Mouse (Mus musculus) cerebellum, adult 18-20 months (tissue): ENCODE measurements around the gene Tnip2.
A peak's percentile ranks its signal among the peaks of the same experiment; 100 is the strongest.

Experiments used
- DNase-seq, 2 experiments: peaks; one replicate each; pipeline ENCODE4 v3.0.0; 2021

Gene Tnip2

DNA sequence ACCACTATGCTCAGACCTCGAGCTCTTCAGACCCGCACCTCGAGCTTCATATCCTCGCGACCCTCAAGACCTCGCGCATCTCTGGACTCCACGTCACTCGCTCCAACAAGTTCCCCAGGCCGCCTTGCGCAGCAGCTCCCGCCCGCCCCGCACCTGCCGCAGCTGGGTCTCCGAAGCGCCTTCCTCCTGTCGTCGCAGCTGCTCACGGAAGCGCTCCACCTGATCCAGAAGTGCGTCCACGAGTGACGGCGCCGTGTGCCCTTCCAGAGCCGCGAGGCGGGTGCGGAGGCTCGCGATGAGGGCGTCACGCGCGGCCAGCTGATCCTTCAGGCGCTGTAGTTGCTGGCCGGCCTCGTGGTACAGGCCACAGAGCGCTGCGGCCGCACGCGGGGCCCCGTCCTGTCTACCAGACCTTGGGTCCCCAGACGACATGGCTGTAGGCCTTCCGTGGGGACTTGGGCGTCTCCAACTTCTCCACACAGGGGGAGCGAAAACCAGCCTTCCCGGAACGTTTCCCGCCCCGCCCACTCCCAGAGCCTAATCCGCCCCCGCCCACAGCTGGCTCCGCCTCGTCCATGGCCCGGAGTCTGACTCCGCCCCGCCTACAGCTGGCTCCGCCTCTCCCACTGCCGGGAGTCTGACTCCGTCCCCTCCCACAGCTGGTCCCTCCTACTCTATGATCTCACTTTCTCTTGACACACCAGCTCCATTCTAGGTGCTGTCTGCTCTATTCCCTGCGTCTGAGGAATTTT, at the start of gene Tnip2:
TSS of gene Tnip2 (minus strand) at position 526 of the 752 bp plus-strand sequence.
- peak; percentile 76 to 81 for DNase-seq

DNA sequence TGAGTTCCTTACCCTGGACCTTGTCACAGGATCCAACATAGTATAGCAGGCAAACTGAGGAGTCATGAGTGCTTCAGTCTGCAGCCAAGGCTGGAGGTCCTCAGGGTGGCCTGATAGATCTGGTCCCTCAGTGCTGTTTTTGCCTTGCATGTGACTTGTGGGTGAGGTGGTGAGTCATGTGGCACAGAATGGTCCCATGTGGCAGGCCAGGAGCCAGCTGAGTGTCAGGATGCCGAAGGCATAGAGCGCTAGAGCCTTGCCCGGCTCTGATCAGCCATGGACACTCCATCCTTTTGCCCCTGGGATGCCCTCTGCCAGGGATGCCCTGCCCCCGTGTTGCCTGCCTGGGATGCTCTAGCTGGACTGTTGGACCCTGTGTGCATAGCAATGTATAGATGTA, 38.0 kb upstream of the Tnip2 start:
- no peak for DNase-seq

DNA sequence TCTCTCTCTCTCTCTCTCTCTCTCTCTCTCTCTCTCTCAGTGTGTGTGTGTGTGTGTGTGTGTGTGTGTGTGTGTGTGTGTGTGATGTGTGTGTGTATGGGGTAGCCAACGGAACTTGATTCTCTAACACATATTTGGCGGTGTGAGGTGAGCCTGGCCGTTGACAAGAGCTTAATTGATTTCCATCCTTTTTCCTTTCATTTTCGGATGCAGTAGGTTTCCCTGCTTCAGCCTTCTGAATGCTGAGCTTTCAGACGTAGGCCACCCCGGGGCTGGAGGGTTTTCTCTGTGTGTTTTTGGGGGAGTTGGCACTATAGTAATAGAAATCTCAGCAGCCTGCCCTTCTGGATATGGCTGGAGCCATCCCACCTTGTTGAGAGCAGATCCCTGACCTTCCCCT, 36.5 kb upstream of the Tnip2 start:
- no peak for DNase-seq

DNA sequence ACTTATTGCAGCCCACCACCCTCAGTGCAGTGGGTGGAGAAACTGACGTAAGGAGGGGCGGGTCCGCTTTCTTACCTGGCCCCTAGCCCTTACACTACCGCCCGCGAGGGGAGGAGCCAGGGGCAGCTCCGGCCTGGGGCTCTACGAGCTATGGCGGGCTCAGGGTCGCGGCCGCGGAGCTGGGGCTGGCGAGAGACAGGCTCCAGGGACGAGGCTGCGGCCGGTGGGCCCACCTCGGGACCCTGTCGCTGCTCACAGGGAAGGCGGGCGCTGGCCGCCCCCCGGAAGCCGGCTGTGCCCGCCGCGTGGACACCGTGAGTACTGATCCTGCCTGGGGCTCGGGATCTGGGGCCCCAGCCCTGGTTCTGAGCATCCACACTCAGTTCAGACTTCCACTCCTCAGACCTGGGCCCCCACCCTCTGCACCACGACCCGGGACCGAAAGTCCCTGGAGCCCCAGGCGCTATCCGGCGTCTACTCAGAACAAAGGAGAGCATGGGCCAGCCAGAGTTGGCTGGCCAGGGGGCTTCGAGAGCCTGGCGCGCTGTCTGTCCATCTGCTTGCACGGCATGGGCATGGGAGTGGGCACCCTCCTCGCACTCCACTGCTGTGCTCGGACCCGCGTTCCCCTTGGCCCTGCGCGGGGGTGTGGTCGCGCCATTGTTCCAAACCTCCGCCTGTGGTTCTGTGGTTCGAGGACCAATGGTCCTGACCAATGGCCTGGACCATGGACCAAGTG, 35.9 kb upstream of the Tnip2 start:
- DNase-seq = peak; percentile 25 to 43

DNA sequence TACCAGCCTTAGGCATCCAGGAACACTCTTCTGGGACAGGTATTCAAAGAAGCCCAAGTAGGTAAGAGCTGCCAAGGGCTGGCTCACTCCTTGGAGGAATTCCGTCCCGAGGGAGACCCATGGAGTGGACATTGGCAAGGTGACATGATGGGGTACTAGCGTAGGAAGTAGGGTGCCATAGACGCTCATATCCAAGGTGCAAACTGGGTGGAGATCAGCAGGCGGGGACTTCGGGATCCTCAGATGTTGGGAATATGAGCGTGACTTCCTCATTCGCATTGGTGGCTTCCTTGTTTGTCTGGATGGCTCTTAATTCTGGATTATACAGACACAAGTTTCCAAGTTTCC, 35.3 kb upstream of the Tnip2 start:
- DNase-seq = no peak

DNA sequence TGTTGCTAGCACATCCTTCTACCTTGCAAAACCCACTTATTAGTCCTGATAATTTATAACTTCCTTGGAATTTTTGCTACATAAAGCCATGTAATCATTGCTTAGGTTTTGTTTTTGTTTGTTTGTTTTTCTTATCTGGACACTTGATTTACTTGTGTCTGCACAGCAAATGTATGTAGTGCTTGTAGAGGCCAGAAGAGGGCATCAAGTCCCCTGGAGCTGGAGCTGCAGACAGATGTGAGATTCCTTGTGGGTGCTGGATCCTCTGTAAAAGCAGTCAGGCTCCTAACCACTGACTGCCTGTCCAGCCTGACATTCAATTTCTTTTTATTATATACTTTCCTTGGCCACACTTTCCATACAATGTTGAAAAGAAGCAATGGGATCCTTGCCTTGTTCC, 33.6 kb upstream of the Tnip2 start:
- DNase-seq = peak; percentile 24 to 25

DNA sequence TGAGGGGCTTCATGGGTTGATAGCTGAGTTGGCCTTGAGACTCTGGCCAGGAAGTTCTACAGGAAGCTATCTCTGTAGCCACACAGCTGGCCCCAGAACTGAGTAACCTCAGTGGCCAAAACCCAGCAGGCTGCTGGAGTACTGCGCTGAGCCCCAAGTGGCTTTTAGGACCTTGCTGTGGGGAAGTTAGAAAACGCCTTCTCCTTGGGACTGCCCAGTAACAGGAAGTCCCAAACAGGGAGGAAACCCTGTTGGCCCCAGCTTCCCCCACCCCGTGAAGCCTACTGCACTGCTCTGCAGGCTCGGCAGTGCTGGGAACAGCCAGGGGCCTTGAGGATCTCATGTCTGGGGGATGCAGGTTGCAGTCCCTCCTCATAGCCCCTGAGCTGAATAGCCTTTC, 29.3 kb upstream of the Tnip2 start:
- DNase-seq = no peak

DNA sequence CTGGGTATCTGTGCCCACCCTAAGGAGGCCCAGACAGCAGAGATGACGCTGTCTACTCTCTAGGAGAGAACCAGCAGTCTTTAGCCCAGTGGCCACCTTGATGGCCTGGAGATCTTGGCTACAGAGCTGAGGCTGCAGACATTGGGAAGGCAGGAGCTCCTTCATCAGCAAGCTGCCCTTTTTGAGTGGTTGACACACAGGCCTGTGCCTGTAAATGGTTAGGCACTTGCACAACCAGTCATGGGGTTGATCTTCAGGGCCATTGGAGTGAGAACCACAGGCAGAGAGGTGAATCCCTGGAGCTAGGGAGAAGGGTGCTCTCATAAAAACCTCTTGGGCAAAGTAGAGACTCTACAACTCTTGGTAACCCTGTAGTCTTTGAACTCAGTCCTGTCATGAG, 28.4 kb upstream of the Tnip2 start:
- DNase-seq = no peak

DNA sequence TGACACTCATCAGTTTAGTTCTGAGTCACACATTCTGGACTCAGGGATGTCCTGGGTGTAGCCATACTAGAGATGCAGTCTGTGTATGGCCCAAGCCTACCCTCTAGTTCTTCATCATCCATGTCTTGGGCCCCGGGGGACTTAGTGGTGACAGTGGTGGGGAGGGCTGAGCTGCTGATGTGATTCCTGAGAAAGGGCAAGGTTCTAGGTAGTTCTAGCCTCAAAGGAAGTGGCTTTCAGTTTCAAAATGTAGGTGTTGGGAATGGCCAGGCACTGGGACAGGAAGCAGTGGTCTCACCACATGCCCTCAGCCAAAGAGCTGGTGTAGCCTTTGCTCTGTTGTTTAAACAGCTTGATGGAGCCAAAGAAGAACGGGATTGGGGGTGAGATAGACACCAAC, 25.3 kb upstream of the Tnip2 start:
- no peak for DNase-seq

DNA sequence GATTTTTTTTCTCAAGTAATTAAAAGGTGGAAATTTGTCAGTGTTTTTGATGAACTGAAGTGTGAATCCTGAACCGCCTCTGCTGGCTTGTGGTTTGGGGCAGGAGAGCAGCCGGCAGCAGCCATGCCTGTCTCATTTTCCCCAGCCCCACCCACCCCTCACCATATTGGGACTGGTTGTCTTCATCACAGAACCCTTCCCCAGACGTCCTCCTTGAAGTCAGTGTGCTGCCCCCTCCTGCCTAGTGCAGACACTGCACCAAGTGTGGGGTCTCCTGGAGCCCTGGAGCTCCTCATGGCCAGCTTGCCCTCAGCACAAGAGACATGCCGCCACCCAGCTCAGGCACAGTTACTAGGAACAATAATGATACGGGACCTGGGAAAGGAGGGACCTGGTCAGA, 24.7 kb upstream of the Tnip2 start:
- no peak for DNase-seq

DNA sequence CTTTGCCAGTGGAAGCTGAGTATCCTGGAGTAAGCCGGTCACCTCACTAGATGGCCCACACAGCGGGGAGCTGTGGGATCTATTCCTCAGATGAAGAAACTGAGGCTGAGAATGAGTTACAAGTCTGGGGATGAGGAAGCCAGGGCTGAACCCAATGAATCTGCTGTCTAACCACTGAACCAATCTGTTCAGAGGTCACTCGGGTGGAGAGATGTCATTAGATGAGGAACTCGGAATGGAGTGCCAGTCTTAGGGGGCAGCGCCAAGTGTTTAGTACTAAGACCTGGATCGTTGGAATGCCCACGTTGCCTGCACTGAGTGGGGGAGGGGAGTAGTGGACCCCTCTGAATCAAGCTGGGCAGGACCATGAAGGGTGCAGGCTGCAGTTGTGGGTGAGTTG, 24.3 kb upstream of the Tnip2 start:
- no peak for DNase-seq

DNA sequence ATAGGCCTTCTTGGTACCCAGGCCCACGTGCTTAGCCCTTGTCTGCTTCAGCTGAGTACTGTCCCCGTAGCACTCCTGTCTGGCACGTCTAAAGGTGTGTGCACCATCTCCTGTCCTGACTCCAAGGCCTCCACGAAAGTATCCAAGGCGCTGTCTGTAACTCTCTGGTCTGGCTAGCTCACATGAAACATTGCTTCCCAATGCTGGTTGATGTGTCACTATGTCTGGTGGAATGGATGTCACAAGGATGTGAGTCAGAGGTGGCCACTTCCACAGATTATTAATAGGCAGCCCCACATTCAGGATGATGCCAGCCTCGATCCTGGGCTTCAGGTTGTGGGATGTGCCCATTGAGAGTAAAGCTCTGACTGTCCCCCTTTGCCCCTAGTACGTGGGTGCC, 22.0 kb upstream of the Tnip2 start:
- no peak for DNase-seq

DNA sequence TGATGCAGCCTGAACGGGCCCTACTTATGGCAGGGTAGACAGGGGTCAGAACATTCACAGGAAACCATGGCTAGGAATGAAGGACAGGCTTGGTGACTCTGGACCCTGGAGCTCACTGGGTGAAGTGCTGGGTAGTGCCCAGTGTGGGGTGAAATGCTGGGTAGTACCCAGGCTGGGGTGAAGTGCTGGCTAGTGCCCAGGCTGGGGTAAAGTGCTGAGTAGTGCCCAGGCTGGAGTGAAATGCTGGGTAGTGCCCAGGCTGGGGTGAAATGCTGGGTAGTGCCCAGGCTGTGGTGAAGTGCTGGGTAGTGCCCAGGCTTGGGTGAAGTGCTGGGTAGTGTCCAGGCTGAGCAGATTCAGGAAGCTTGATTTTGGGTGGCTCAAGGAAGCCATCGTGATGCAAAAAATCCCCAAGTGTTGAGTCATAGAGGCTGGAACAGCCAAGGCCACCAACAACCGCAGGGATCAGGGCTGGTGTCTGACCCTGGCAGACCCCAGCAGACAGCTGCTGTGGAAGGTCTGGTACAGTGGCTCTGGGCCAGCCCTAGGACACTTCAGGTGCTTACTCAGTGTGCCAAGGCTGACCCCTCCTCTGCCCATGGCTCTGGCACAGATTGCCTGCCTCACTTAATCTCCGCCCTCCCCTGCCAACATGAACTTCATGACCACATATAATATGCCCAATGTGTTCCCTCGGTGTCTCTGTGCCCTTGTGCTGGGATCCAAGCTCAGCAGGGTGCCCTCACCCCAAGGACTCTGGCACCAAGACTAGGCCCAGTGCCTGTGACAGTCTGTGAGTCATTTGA, 21.2 kb upstream of the Tnip2 start:
- no peak for DNase-seq

DNA sequence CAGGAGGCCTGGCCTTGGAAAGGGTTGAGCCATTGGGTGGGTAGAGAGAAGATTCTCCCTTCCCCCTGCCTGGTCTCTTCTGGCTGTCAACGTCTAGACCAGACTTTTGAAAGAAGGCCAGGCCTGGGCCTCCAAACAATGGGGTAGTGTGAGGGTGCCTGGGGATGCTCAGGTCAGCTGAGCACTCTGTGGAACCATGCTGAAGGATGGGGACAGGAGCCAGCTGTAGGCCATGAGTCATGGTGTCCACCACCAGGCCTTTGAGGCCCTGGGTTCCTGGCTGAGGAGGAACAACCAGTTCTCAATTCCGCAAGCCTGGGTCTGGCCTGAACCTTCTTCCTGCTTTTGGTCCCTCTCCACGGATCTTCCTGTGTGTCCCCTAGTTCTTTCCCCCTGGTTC, 20.0 kb upstream of the Tnip2 start:
- peak in 1 of 2 experiments; percentile 17 for DNase-seq

DNA sequence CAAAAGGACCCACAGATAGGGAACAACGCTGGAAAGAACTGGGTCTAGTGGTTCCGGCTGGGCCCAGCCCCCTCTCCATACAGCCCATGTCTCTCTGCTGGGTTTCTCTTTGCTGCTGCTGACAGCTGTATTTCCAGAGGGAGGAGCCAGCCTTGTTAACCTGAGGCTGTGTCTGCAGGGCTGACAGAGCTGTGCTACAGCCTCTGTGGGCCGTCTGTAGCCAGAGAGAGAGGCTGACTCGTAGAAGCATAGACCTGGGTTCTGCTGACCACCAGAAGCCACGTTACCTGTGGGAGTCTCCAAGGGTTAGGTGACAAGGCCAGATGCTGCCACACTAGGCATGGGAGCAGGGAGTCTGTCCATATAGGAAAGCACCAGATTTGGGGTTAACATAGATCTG, 19.3 kb upstream of the Tnip2 start:
- DNase-seq = no peak

DNA sequence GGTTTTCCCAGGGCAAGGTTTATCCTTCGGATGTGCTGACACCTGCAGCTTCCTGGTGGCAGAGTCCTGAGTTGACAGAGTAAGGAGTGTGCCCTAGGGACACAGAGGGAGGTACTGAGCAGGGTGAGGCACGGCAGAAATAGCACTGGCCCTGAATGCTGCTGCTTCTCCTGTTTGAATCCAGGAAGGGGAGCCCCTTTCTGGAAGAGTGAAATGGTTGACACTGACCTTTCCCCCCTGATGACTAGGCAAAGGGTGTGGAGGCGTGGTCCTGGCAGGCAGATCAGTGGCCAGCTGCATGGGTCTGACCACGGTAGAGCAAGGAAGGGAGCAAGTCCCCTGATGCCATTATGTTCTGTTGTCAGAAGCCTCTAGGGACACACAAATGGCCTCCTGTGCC, 16.9 kb upstream of the Tnip2 start:
- DNase-seq = no peak

DNA sequence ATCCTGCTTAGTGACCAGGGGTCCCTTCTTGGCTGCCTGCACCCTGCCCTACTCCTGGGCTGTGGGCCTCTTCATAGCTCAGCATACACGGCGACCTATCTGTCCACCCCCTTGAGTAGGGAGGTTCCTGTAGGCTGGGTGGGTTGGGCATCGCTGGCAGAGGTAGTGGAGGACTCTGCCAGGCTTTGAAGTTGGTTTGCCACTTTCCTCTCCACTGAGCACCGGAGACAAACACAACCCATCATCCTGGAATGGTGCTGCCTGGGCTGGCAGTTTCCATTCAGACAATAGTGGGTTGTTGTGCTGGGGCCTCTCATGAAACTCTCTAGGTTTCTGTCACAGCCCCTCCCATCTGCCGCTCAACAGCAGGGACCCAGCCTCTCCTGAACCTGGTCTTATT, 16.3 kb upstream of the Tnip2 start:
- DNase-seq = no peak

DNA sequence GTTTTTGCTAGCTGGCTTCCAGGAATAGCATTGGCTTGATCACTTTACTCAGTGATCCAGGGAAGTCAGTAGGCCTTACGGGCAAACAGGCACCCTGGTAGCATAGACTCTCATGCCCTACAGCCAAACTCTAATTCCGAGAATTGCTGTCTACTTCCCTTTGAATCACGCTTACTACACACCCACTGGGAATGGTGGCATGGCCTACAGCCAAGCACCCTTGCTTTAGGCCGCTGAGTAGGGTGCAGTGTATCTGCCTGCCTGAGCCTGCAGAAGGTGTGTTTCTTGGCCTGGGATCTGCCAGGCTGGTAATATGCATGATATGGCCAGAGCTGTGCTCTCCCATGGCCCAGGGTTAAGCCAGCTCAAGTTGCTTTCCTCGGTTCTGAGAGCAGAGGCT, 14.9 kb upstream of the Tnip2 start:
- DNase-seq = no peak

DNA sequence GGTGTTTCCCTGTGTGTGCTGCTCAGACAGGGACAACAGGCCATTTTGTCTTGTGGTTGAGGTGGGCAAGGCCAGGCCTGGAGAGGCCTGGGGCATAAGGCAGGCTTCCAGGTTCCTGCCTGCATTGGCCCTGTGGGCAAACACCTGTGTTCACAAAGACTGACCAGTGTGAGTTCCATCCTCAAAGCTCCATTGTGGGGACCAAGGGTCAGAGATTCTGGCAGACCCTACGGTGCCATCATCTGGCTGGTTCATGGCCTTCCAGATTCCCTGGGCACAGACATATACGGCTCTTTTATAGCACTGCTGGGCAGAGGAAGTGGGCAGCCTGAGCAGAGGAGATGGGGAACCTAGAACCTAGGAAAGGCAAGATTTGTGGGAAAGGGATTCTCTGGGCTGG, 13.6 kb upstream of the Tnip2 start:
- DNase-seq = no peak

DNA sequence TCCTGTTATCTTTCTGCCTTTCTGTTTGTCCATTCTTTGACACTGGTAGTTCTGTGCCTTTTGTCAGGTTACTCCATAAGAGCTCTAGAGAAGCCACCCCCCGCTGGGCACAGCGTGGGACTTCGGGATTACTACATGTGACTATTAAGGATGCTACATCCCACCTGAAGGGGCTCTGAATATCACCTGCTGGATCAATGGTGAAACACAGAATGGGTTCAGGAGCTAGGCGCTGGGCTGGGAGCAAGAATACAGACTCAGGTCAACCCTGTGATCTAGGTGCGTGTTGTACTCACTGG, 12.6 kb upstream of the Tnip2 start:
- DNase-seq = no peak

DNA sequence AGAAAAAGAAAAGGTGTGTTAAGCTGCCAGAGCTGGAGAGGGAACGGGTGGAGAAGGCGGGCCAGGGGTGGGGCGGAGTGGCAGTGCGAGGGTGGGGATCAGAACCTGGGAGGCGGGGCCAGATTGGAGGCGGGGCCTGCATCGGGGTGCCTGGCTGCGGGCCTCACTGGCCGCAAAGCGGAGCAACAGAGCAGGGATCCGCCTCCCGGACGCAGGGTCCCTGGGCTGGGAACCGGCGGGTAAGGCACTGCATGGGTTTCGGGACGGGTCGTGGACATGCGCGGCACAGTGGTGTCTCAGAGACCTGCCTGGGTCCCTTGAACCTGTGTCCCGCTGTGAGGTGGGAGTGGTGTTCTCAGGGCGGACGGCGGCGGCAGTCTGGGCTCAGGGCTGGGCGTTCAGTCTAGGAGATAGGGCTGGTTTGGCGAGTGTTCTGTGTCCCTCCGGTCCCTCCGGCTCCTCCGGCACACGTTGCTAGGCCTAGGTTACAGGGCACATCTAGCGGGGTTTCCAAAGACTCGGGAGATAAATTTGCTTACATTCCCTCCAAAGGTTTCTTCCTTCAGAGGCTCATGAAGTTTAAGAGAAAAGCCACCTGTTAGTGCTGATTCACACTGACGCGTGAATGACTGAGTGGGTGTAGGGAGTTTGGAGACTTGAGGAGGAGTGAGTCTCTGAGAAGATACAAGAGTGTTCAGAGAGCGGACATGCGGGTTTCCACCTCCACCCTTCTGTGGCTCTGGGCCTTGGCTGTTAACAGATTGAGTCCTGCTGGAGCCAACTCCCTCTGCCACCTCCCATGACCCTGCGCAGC, 12.1 kb upstream of the Tnip2 start, which contains the start of gene Sh3bp2:
TSS of gene Sh3bp2 (plus strand) at position 176 of the 814 bp plus-strand sequence.
- peak; percentile 88 to 94 for DNase-seq

DNA sequence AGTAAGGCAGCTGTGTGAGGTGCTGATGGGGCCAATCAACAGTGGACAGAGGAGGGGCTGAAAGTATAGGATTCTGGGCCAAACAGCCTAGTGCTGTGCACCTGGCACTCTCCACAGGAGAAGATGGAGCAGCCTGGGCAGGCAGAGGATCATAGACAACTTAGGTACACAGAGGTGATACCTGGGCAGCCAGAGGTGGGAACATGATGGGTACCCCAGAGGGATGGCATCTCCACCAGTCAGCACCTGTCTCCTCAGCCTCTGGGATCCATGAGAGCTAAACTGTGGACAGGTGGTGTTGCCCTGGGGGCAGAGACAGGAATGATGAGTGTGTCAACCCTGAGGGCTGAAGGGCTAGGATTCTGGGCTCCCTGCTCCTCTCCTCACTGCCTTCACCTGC, 10.7 kb upstream of the Tnip2 start:
- DNase-seq = no peak

DNA sequence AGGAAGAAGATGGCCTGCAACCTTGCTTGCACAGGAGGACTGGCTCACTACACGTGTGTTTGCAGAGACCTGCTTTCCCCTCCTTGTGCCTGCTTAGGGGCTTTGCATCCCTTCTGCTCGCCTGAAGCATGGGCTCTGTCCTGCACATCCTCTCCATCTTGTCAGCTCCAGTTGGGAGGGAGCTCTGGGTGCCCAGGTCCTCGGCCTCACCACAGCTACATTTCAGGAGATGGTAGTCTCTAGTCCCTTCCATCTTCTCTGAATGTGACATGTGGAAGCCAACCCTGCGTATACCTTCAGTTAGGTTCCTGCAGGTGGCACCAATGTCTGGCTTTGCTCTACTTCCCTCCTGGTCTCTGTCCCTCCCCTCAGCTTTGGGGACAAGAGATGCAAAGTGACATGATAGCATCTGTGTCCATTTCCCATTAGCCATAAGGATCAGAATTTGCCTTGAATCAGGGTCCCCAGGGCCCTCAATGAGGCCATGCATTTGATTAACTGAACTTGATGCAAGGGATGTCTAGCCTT, 10.2 kb upstream of the Tnip2 start:
- no peak for DNase-seq
